11 mouse cellular contexts compared by ENCODE assay signal in the genomic region with DNA sequence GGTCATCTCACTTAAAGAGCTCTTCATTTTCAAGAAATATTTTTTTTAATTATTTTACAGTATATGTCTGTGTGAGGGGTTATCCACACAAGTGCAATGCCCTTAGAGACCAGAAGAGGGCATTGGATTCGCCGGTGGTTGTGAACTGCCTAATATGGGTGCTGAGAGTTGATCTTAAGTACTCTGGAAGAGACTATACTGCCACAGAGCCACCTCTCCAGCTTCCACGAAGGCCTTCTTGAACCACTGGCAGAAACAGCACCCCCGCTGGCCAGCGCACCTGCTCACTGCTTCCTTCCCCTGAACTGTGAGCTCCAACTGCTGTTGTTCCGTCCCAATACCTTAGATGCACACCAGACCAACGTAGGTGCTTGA. TPM values are rescaled to one million over a fixed set of nuclear protein-coding genes. Genes with fewer than 3 reads are reported as not detected.
DNase-seq lines count a peak whose midpoint lies in the region; ATAC-seq and TF ChIP-seq lines count a peak whose summit lies in the region.
"Had no signal": no experiment of that assay in that cellular context is flagged by ENCODE, and none has a peak within 500 bp of the region (broad histone marks: within the 10 kb centered on the region; RNA-seq: fewer than 3 reads in every experiment).

No protein-coding gene starts in this region.

- no peak overlapping the region for H3K4me3 ChIP-seq in layer of hippocampus, adult 2 months
- H3K4me3 ChIP-seq: limb, embryonic 15.5 days had no signal

- peak; percentile 66 for TF ChIP-seq CTCF in layer of hippocampus, adult 2 months (conservative IDR thresholded peaks at IDR 0.05)
- peak; percentile 38; the same call in 1 of the 2 replicates for TF ChIP-seq CTCF in brain, embryonic 14.5 days (IDR thresholded peaks at IDR 0.05; ENCODE audit: borderline replicate concordance, extremely low read depth, insufficient read depth, insufficient read length)

- no peak overlapping the region for H3K27ac ChIP-seq in layer of hippocampus, adult 2 months
- H3K27ac ChIP-seq: limb, embryonic 15.5 days had no signal

- no peak for TF ChIP-seq POLR2A in brain, embryonic 14.5 days (IDR thresholded peaks at IDR 0.05; ENCODE audit: borderline replicate concordance, extremely low read depth, insufficient read depth, insufficient read length, poor library complexity, severe bottlenecking)

- peak; percentile 13 for DNase-seq in CD4-positive, CD25-positive, alpha-beta regulatory T cell, adult 2 months (ENCODE audit: low read depth, low spot score)
- DNase-seq in layer of hippocampus, adult 2 months (ENCODE audit: low spot score in 2 of 2): no peak
- DNase-seq in layer of hippocampus, adult 8-10 months (ENCODE audit: low spot score in 2 of 2): no peak
- DNase-seq in brain, embryonic 14.5 days (ENCODE audit: low read depth): no peak
- no peak for DNase-seq in urinary bladder, adult 18-20 months (ENCODE audit: low spot score in 2 of 2)
- DNase-seq in MN1 (ENCODE audit: low spot score): no peak
- DNase-seq: cerebellum, adult 8-10 months had no signal

- ATAC-seq in CD4-positive, CD25-positive, alpha-beta regulatory T cell, adult 4 months: no peak
- ATAC-seq in megakaryocyte progenitor cell, adult 5-6 weeks (replicated peaks; ENCODE audit: poor library complexity): peak; percentile 63
- ATAC-seq: inflammation-experienced regulatory T-cells, adult 6 months had no signal

RNA-seq across cellular contexts. Expression of gene D430042O09Rik, which starts 39.6 kb away (rescaled TPM):
- polyA plus RNA-seq in CD4-positive, CD25-positive, alpha-beta regulatory T cell, adult 4 months (2017; shearing (Covaris generic)): 1 to 10 TPM; 4.0 to 4.1 TPM
- 10 to 100 TPM; 30.4 to 31.7 TPM for total RNA-seq in layer of hippocampus, adult 2 months (2021)
- total RNA-seq in layer of hippocampus, adult 8-10 months (2022): 10 to 100 TPM; 24.0 to 41.3 (median 37.3) TPM
- 17.3 and 18.4 TPM in 2 replicates for polyA plus RNA-seq in brain, embryonic 14.5 days (2012; rRNA removed)
- 6.1 and 8.0 TPM in 2 replicates for total RNA-seq in megakaryocyte progenitor cell, adult 5-6 weeks (2015)
- total RNA-seq in megakaryocyte progenitor cell, adult 5-6 weeks (2017): 7.2 and 7.9 TPM in 2 replicates

RNA-seq across cellular contexts. Expression of gene Gtf3c1, which starts 39.7 kb away (rescaled TPM):
- 10 to 100 TPM; 16.1 to 29.4 TPM for polyA plus RNA-seq in CD4-positive, CD25-positive, alpha-beta regulatory T cell, adult 4 months (2017; shearing (Covaris generic))
- 100 to 1,000 TPM; 108 to 113 TPM for total RNA-seq in layer of hippocampus, adult 2 months (2021)
- 100 to 1,000 TPM in 3 of 4 experiments, 10 to 100 TPM in 1; 98.4 to 122 (median 108) TPM for total RNA-seq in layer of hippocampus, adult 8-10 months (2022)
- 53.6 and 67.0 TPM in 2 replicates for polyA plus RNA-seq in brain, embryonic 14.5 days (2012; rRNA removed)
- 18.3 and 21.8 TPM in 2 replicates for total RNA-seq in megakaryocyte progenitor cell, adult 5-6 weeks (2015)
- total RNA-seq in megakaryocyte progenitor cell, adult 5-6 weeks (2017): 33.6 and 34.8 TPM in 2 replicates
